Mouse (Mus musculus) erythroblast, embryonic 14.5 days (primary cell): Measurements from ENCODE around the gene Fam167b.

Experiments
- GATA1 ChIP-seq: IDR thresholded peaks from 2 replicates; pipeline ENCODE4 v1.6.1; 2012; ENCODE audit warnings: low read length, inconsistent platforms, mixed read lengths
- TAL1 ChIP-seq: IDR thresholded peaks from 3 replicates; pipeline ENCODE4 v1.6.1; 2012; ENCODE audit warnings: low read length, inconsistent platforms, mixed read lengths

GRCm38 (mm10) chr4:129575171-129575844, 3.0 kb downstream of the Fam167b start:
- TF ChIP-seq GATA1, result no peak
- no peak for TF ChIP-seq TAL1
